In genomic region chr4:115820199-115820598, GRCm38 (mm10) we compare ENCODE assay signal across 29 mouse cellular contexts. TPM values are rescaled to one million over a fixed set of nuclear protein-coding genes. Genes with fewer than 3 reads are reported as not detected.
DNase-seq lines count a peak whose midpoint lies in the region; ATAC-seq and TF ChIP-seq lines count a peak whose summit lies in the region.
"Had no signal": no experiment of that assay in that cellular context is flagged by ENCODE, and none has a peak within 500 bp of the region (broad histone marks: within the 10 kb centered on the region; RNA-seq: fewer than 3 reads in every experiment).

No protein-coding gene starts in this region.

- no peak for TF ChIP-seq RAD21 in MEL (IDR thresholded peaks at IDR 0.05; ENCODE audit: low read depth, low read length)

- no peaks in the 10 kb centered on the region for H3K36me3 ChIP-seq in midbrain, embryonic 11.5 days (ENCODE audit: control insufficient read depth, insufficient read depth, low read length)
- H3K36me3 ChIP-seq in midbrain, embryonic 10.5 days: peaks cover 25% of the 10 kb centered on the region
- H3K36me3 ChIP-seq in MEL (ENCODE audit: control insufficient read depth in 1 of 2, insufficient read depth in 2 of 2, low read length in 2 of 2) (peaks cover 2 to 50% of the 10 kb centered on the region in 2 experiments), myocyte (ENCODE audit: control insufficient read depth, insufficient read depth) (no peaks in the 10 kb centered on the region)

- H3K4me1 ChIP-seq in midbrain, embryonic 11.5 days (ENCODE audit: control insufficient read depth, insufficient read depth, low read length): no peaks in the 10 kb centered on the region
- 0 out of 2 replicates have a peak, but pooled peaks cover 6% of the 10 kb centered on the region for H3K4me1 ChIP-seq in midbrain, embryonic 10.5 days
- H3K4me1 ChIP-seq in MEL (ENCODE audit: control insufficient read depth in 1 of 2, insufficient read depth in 2 of 2, low read length in 2 of 2): peaks cover 44 to 53% of the 10 kb centered on the region in 2 experiments
- H3K4me1 ChIP-seq: embryonic facial prominence, embryonic 15.5 days; forebrain, embryonic 12.5 days; forebrain, embryonic 15.5 days had no signal

- no peaks in the 10 kb centered on the region for H3K27me3 ChIP-seq in midbrain, embryonic 11.5 days (ENCODE audit: control insufficient read depth, insufficient read depth, low read length)
- no peaks in the 10 kb centered on the region for H3K27me3 ChIP-seq in midbrain, embryonic 10.5 days (ENCODE audit: low read depth, poor library complexity, severe bottlenecking)
- no peaks in the 10 kb centered on the region for H3K27me3 ChIP-seq in MEL (ENCODE audit: control insufficient read depth in 1 of 2, insufficient read depth in 2 of 2, low read length in 2 of 2)
- no peaks in the 10 kb centered on the region for H3K27me3 ChIP-seq in myocyte (ENCODE audit: control insufficient read depth, insufficient read depth, insufficient read length)
- H3K27me3 ChIP-seq: embryonic facial prominence, embryonic 13.5 days; embryonic facial prominence, embryonic 15.5 days; forebrain, embryonic 12.5 days; forebrain, embryonic 15.5 days; Patski had no signal

- H3K27ac ChIP-seq in midbrain, embryonic 11.5 days (ENCODE audit: low read depth, low read length): no peak overlapping the region
- H3K27ac ChIP-seq in midbrain, embryonic 10.5 days (replicated peaks): no peak overlapping the region
- H3K27ac ChIP-seq in MEL (ENCODE audit: control insufficient read depth, low read depth, low read length): peak overlapping the region; percentile 37
- H3K27ac ChIP-seq: embryonic facial prominence, embryonic 13.5 days; embryonic facial prominence, embryonic 15.5 days; forebrain, embryonic 10.5 days; forebrain, embryonic 12.5 days; forebrain, embryonic 15.5 days had no signal

- TF ChIP-seq CTCF in MEL (IDR thresholded peaks at IDR 0.05 in 2 of 3, conservative IDR thresholded peaks at IDR 0.05 in 1 of 3; ENCODE audit: control insufficient read depth in 1 of 3, insufficient read depth in 1 of 3, low read depth in 2 of 3, low read length in 3 of 3, poor library complexity in 1 of 3, severe bottlenecking in 1 of 3): no peak

- TF ChIP-seq POLR2A in MEL (IDR thresholded peaks at IDR 0.05; ENCODE audit: control insufficient read depth in 1 of 2, insufficient read depth in 1 of 2, low read depth in 1 of 2, low read length in 2 of 2, poor library complexity in 1 of 2) (no peak), myocyte (IDR thresholded peaks at IDR 0.05; ENCODE audit: insufficient read length, low read depth) (no peak)

- H3K79me2 ChIP-seq in MEL (ENCODE audit: control insufficient read depth, insufficient read depth, low read length, poor library complexity) (no peaks in the 10 kb centered on the region), myocyte (ENCODE audit: control insufficient read depth, insufficient read depth) (no peaks in the 10 kb centered on the region)

- H3ac ChIP-seq in myocyte (ENCODE audit: control insufficient read depth, insufficient read length): no peak overlapping the region

- DNase-seq in midbrain, embryonic 11.5 days (ENCODE audit: low spot score, missing footprints): peak; percentile 41
- no peak for DNase-seq in midbrain, embryonic 10.5 days (ENCODE audit: low spot score)
- DNase-seq in MEL (ENCODE audit: low read depth, low spot score): peak; percentile 20
- DNase-seq in ZHBTc4 (ENCODE audit: low read depth, low spot score): peak; percentile 23
- DNase-seq in Muller cell, postnatal 12 days (ENCODE audit: inconsistent ontology term): no peak
- DNase-seq in spleen, postnatal 14 days (ENCODE audit: low spot score in 2 of 2): no peak
- DNase-seq in adrenal gland, postnatal 36 days: no peak
- DNase-seq: adrenal gland, adult 8-10 months; adrenal gland, postnatal 14 days; cerebellum, adult 11 months; cerebellum, adult 18-20 months; cerebellum, adult 8-10 months; cerebellum, adult 9-11 months; cerebellum, postnatal 14 days; cerebellum, postnatal 36 days; embryo, embryonic 11 days; forebrain, postnatal 0 days had no signal

- H3K4me2 ChIP-seq in midbrain, embryonic 11.5 days: no peak overlapping the region
- H3K4me2 ChIP-seq in myocyte (ENCODE audit: low read depth): no peak overlapping the region
- H3K4me2 ChIP-seq: embryonic facial prominence, embryonic 13.5 days; embryonic facial prominence, embryonic 15.5 days; forebrain, embryonic 12.5 days; forebrain, embryonic 15.5 days had no signal

- no peak for ATAC-seq in midbrain, embryonic 11.5 days (ENCODE audit: low FRiP score)
- ATAC-seq: activated CD4-positive, CD25-positive, alpha-beta regulatory T cell, adult 4 months; forebrain, embryonic 15.5 days; forebrain, postnatal 0 days; Patski had no signal

- H3K4me3 ChIP-seq in midbrain, embryonic 11.5 days (ENCODE audit: low read depth, low read length): no peak overlapping the region
- H3K4me3 ChIP-seq in midbrain, embryonic 10.5 days: no peak overlapping the region
- H3K4me3 ChIP-seq in MEL (ENCODE audit: control insufficient read depth in 1 of 2, insufficient read depth in 1 of 2, low read depth in 2 of 2, low read length in 2 of 2) (no peak overlapping the region), myocyte (no peak overlapping the region)
- H3K4me3 ChIP-seq: embryonic facial prominence, embryonic 13.5 days; embryonic facial prominence, embryonic 15.5 days; erythroblast, embryonic 14.5 days; forebrain, embryonic 10.5 days; forebrain, embryonic 12.5 days; forebrain, embryonic 15.5 days had no signal

- TF ChIP-seq EP300 in MEL (IDR thresholded peaks at IDR 0.05; ENCODE audit: low read depth in 1 of 2, low read length in 2 of 2): peak in 1 of 2 experiments; percentile 13; a peak in 2 of 4 replicates

- H3K9ac ChIP-seq in midbrain, embryonic 11.5 days (ENCODE audit: low read length): no peak overlapping the region
- H3K9ac ChIP-seq in MEL (ENCODE audit: control insufficient read depth, low read depth, low read length, poor library complexity, severe bottlenecking): no peak overlapping the region
- H3K9ac ChIP-seq: embryonic facial prominence, embryonic 13.5 days; embryonic facial prominence, embryonic 15.5 days; forebrain, embryonic 12.5 days; forebrain, embryonic 15.5 days; forebrain, postnatal 0 days had no signal

- 80% methylated on average over 3 of the region's 3 CpGs for WGBS in midbrain, embryonic 11.5 days
- 80% methylated on average over 3 of the region's 3 CpGs for WGBS in midbrain, embryonic 10.5 days

- no peaks in the 10 kb centered on the region for H3K9me3 ChIP-seq in midbrain, embryonic 11.5 days (ENCODE audit: control insufficient read depth, low read length)
- H3K9me3 ChIP-seq in midbrain, embryonic 10.5 days (replicated peaks): no peaks in the 10 kb centered on the region
- H3K9me3 ChIP-seq in MEL (replicated peaks; ENCODE audit: insufficient read depth, low read length): no peaks in the 10 kb centered on the region
- H3K9me3 ChIP-seq: embryonic facial prominence, embryonic 13.5 days; embryonic facial prominence, embryonic 15.5 days; forebrain, embryonic 10.5 days; forebrain, embryonic 12.5 days; forebrain, embryonic 15.5 days; G1E had no signal

TF ChIP-seq in MEL, 35 proteins besides CTCF, POLR2A, EP300 and RAD21 (continues in another document):
- TF ChIP-seq MEF2A (IDR thresholded peaks at IDR 0.05; ENCODE audit: extremely low read depth, insufficient replicate concordance, low read depth, low read length, poor library complexity, severe bottlenecking) (no peak), USF1 (IDR thresholded peaks at IDR 0.05; ENCODE audit: low read depth, low read length) (peak; percentile 21; the same call in 1 of the 2 replicates)

TF ChIP-seq in myocyte, 11 proteins besides CTCF, POLR2A, EP300 and RAD21 (continues in another document):
- peak in 1 of 3 experiments; percentile 47 for TF ChIP-seq MYOD1 (IDR thresholded peaks at IDR 0.05; ENCODE audit: control insufficient read depth in 1 of 3, insufficient read length in 2 of 3, low read depth in 2 of 3)
- TF ChIP-seq MYOG (IDR thresholded peaks at IDR 0.05; ENCODE audit: control insufficient read depth in 1 of 3, insufficient read depth in 1 of 3, insufficient read length in 2 of 3, low read depth in 2 of 3): peak in 2 of 3 experiments; percentile 31 to 61

RNA-seq across cellular contexts. Expression of gene Mob3c, which starts 7.7 kb away (rescaled TPM):
- polyA plus RNA-seq in midbrain, embryonic 11.5 days (2014; fragmentation: Nextera tagmentation; extraction: Ambion mirVana): 2.5 and 3.7 TPM in 2 replicates
- polyA plus RNA-seq in midbrain, embryonic 10.5 days (2016; fragmentation: Nextera tagmentation; extraction: Ambion mirVana): 4.4 and 6.7 TPM in 2 replicates
- total RNA-seq in MEL (2012; rRNA removed): 11.2 and 17.7 TPM in 2 replicates
- polyA plus RNA-seq in MEL (2012; ENCODE audit: insufficient read depth in 1 of 2, insufficient read length in 2 of 2, low read depth in 1 of 2, low replicate concordance in 2 of 2, missing spikeins in 1 of 2) (1 to 10 TPM in 1 of 2 experiments, not detected in 1; 9.5 TPM), myocyte (2012; fragmentation: generic; extraction: Trizol) (4.9 TPM)
- 10 to 100 TPM; 14.9 to 16.7 TPM for total RNA-seq in adrenal gland, postnatal 36 days (2021)

RNA-seq across cellular contexts. Expression of gene Mknk1, which starts 18.8 kb away (rescaled TPM):
- polyA plus RNA-seq in midbrain, embryonic 11.5 days (2014; fragmentation: Nextera tagmentation; extraction: Ambion mirVana): 17.9 and 22.3 TPM in 2 replicates
- 29.7 and 31.2 TPM in 2 replicates for polyA plus RNA-seq in midbrain, embryonic 10.5 days (2016; fragmentation: Nextera tagmentation; extraction: Ambion mirVana)
- total RNA-seq in MEL (2012; rRNA removed): 24.0 and 25.8 TPM in 2 replicates
- 10 to 100 TPM in 1 of 2 experiments, not detected in 1; 38.5 TPM for polyA plus RNA-seq in MEL (2012; ENCODE audit: insufficient read depth in 1 of 2, insufficient read length in 2 of 2, low read depth in 1 of 2, low replicate concordance in 2 of 2, missing spikeins in 1 of 2)
- polyA plus RNA-seq in myocyte (2012; fragmentation: generic; extraction: Trizol): 31.7 TPM
- total RNA-seq in adrenal gland, postnatal 36 days (2021): 10 to 100 TPM; 36.3 to 44.5 TPM

RNA-seq across cellular contexts. Expression of gene Atpaf1, which starts 35.6 kb away (rescaled TPM):
- 42.3 and 50.9 TPM in 2 replicates for polyA plus RNA-seq in midbrain, embryonic 11.5 days (2014; fragmentation: Nextera tagmentation; extraction: Ambion mirVana)
- 50.0 and 53.8 TPM in 2 replicates for polyA plus RNA-seq in midbrain, embryonic 10.5 days (2016; fragmentation: Nextera tagmentation; extraction: Ambion mirVana)
- total RNA-seq in MEL (2012; rRNA removed): 18.9 and 24.5 TPM in 2 replicates
- polyA plus RNA-seq in MEL (2012; ENCODE audit: insufficient read depth in 1 of 2, insufficient read length in 2 of 2, low read depth in 1 of 2, low replicate concordance in 2 of 2, missing spikeins in 1 of 2) (10 to 100 TPM in 1 of 2 experiments, not detected in 1; 23.4 TPM), myocyte (2012; fragmentation: generic; extraction: Trizol) (12.5 TPM)
- 10 to 100 TPM; 49.8 to 57.1 TPM for total RNA-seq in adrenal gland, postnatal 36 days (2021)

RNA-seq across cellular contexts. Expression of gene Tex38, which starts 39.4 kb away (rescaled TPM):
- 0.41 TPM in 1 of 2 replicates, not detected in the other for polyA plus RNA-seq in midbrain, embryonic 11.5 days (2014; fragmentation: Nextera tagmentation; extraction: Ambion mirVana)
- polyA plus RNA-seq in midbrain, embryonic 10.5 days (2016; fragmentation: Nextera tagmentation; extraction: Ambion mirVana): 0.17 and 0.25 TPM in 2 replicates
- total RNA-seq in MEL (2012; rRNA removed): not detected in 2 replicates
- polyA plus RNA-seq in MEL (2012; ENCODE audit: insufficient read depth in 1 of 2, insufficient read length in 2 of 2, low read depth in 1 of 2, low replicate concordance in 2 of 2, missing spikeins in 1 of 2) (under 1 TPM in 1 of 2 experiments, not detected in 1; 0.15 TPM), myocyte (2012; fragmentation: generic; extraction: Trizol) (not detected)
- total RNA-seq in adrenal gland, postnatal 36 days (2021): 1 to 10 TPM; 2.4 to 3.2 TPM
- total RNA-seq: G1E had no signal
- polyA plus RNA-seq: C2C12; embryonic facial prominence, embryonic 11.5 days; erythroblast, embryonic 14.5 days; G1E had no signal

Comparison
In these comparisons a context has a peak if more than half of its experiments do, and no peak if none do; other contexts are left out.
1. DNase-seq: peak in midbrain, embryonic 11.5 days (single experiment), MEL (single experiment) and ZHBTc4 (single experiment); none in midbrain, embryonic 10.5 days (single experiment), Muller cell, postnatal 12 days (single experiment), spleen, postnatal 14 days (0 of 2) and adrenal gland, postnatal 36 days (0 of 2).